Mouse (Mus musculus) heart, postnatal 0 days (tissue): Measurements from ENCODE around the gene 2310039H08Rik. TPM values are rescaled to one million over a fixed set of nuclear protein-coding genes. Genes with fewer than 3 reads are reported as not detected.
A peak's percentile ranks its signal among the peaks of the same experiment; 100 is the strongest.

Source experiments
- ATAC-seq: fragments of 200-750 bp; cut with Nextera tagmentation; 2 replicates; pipeline ENCODE4 v1.8.0; 2017; ENCODE audit warnings: low read depth, moderate number of reproducible peaks, moderate library complexity; ENCODE audit not compliant: insufficient read depth
- DNase-seq: peaks from one replicate; pipeline ENCODE4 v3.0.0-alpha.2; 2016; ENCODE audit warnings: low spot score
- H3K27ac ChIP-seq: fragments of 300-500 bp; sonication (generic); 2 replicates; pipeline ENCODE4 v1.5.1; 2014; ENCODE audit warnings: low read depth, mild to moderate bottlenecking
- H3K27me3 ChIP-seq: fragments of 300-500 bp; sonication (generic); 2 replicates; pipeline ENCODE4 v1.6.1; 2014; ENCODE audit warnings: low read length, mixed read lengths; ENCODE audit not compliant: control insufficient read depth, insufficient read depth
- H3K36me3 ChIP-seq: fragments of 300-500 bp; sonication (generic); replicated peaks from 2 replicates; pipeline ENCODE4 v1.6.1; 2014; ENCODE audit warnings: low read length, mixed read lengths; ENCODE audit not compliant: control insufficient read depth, insufficient read depth
- H3K4me1 ChIP-seq: fragments of 300-500 bp; sonication (generic); 2 replicates; pipeline ENCODE4 v1.6.1; 2014; ENCODE audit warnings: antibody characterized with exemption; ENCODE audit not compliant: control insufficient read depth, insufficient read depth
- H3K4me2 ChIP-seq: fragments of 300-500 bp; sonication (generic); 2 replicates; pipeline ENCODE4 v1.6.1; 2014; ENCODE audit warnings: low read depth, mild to moderate bottlenecking, low read length, moderate library complexity
- H3K4me3 ChIP-seq: fragments of 300-500 bp; sonication (generic); 2 replicates; pipeline ENCODE4 v1.5.1; 2014; ENCODE audit warnings: low read depth, low read length
- H3K9ac ChIP-seq: fragments of 300-500 bp; sonication (generic); replicated peaks from 2 replicates; pipeline ENCODE4 v1.6.1; 2014; ENCODE audit warnings: low read depth, low read length, mixed read lengths
- H3K9me3 ChIP-seq: fragments of 300-500 bp; sonication (generic); replicated peaks from 2 replicates; pipeline ENCODE4 v1.6.1; 2016; ENCODE audit warnings: low read length; ENCODE audit not compliant: control insufficient read depth
- CTCF ChIP-seq: IDR thresholded peaks from 2 replicates; pipeline ENCODE4 v1.5.1; 2016; ENCODE audit warnings: antibody characterized with exemption, control low read depth, low read depth
- EP300 ChIP-seq: IDR thresholded peaks from 2 replicates; pipeline ENCODE4 v1.6.1; 2016; ENCODE audit warnings: antibody characterized with exemption, low read depth
- WGBS: fragments of 180-500 bp; shearing (Covaris S2); extraction: QIAGEN DNeasy Blood & Tissue Kit; methylation state at CpG from one replicate; pipeline ENCODE4 v1.1.7; 2014; 5-methylcytosine and 5-hydroxymethylcytosine counted together
- polyA plus RNA-seq: library from polyadenylated mRNA; unstranded; fragments of >200 nt; fragmentation: Nextera tagmentation; extraction: Ambion mirVana; gene quantifications from 2 replicates; pipeline ENCODE4 v1.2.1, GENCODE M21; 2015
- total RNA-seq: library from RNA; depleted of rRNA; stranded (reverse); fragments of >200 nt; gene quantifications from 2 replicates; pipeline ENCODE4 v1.2.3, GENCODE M21; 2014; ENCODE audit warnings: low replicate concordance

The 2310039H08Rik gene
- total and polyA plus RNA-seq, 2 experiments from 2014 or later, result 74.9 to 75.6 TPM

DNA sequence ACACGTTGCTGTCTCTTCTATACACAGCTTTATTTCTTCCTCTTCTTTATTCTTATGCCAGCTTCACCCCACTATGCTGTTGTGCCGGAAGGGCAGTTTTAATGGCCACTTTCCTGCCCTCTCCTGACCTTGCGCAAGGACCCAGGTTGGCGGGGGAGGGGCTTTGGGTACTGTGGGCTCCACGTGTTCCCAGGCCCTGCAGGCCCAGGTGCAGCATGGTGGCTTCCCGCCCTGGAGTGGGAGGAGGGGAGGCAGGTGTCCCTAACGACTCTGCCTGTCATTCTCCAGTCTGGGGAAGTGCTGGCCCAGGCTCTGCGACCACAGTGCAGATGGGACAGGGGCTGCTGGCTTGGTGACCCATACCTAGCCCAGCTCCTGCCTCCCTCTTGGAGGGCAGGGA lies 4.6 kb upstream of the 2310039H08Rik start:
- no peak overlapping the region for H3K27ac ChIP-seq
- no peak overlapping the region for H3K9ac ChIP-seq
- no peaks in the 10 kb centered on the region for H3K4me1 ChIP-seq
- no peaks in the 10 kb centered on the region for H3K27me3 ChIP-seq
- 47% methylated on average over 8 of the region's 8 CpGs for whole genome bisulfite sequencing
- H3K4me2 ChIP-seq, result no peak overlapping the region
- DNase-seq (no peak), ATAC-seq (no peak)
- H3K36me3 ChIP-seq, result no peaks in the 10 kb centered on the region
- no peak overlapping the region for H3K4me3 ChIP-seq
- no peaks in the 10 kb centered on the region for H3K9me3 ChIP-seq
- TF ChIP-seq EP300, result no peak
- no peak for TF ChIP-seq CTCF

DNA sequence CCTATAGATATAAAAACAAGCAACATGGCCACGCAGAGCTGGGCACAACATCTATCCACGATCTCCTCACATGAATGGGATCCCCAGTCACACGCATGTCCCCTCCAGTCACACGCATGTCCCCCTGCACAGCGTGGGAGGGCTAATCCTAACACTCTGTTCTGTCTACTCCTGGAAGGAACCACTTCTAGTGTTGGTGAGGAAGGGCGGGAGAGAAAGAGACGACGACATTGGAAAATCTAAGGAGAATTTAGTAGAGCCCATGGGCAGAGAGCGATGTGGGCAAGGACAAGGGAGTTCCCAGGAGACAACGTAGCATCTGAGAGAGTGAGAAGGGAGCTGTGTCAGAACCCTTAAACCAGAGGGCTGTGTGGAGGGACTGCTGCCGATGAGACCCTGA lies 1.9 kb upstream of the 2310039H08Rik start:
- Histone ChIP-seq H3K27me3 (no peaks in the 10 kb centered on the region), H3K9ac (no peak overlapping the region), H3K27ac (no peak overlapping the region), H3K36me3 (peaks cover 12% of the 10 kb centered on the region), H3K4me3 (no peak overlapping the region), H3K4me1 (no peaks in the 10 kb centered on the region), H3K9me3 (no peaks in the 10 kb centered on the region), H3K4me2 (no peak overlapping the region)
- ATAC-seq, result no peak
- DNase-seq, result no peak
- WGBS, result 86% methylated on average over 11 of the region's 11 CpGs
- TF ChIP-seq CTCF, result no peak

DNA sequence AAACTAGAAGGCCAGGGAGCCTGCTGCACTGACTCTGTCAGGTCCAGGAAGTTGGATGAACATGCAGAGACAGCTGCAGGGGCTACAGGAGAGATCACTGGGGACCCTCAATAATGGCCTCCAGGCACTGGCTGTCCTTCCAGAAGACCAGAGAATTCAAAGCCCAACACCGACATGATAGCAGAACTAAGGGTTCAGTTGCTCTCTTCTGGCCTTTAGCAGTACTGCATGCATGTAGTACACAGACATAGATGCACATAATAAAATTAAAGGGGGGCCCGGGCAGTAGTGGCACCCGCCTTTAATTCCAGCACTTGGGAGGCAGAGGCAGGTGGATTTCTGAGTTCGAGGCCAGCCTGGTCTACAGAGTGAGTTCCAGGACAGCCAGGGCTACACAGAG lies 1.4 kb upstream of the 2310039H08Rik start:
- TF ChIP-seq EP300 (no peak), CTCF (peak; percentile 24)
- Histone ChIP-seq H3K4me1 (no peaks in the 10 kb centered on the region), H3K36me3 (peaks cover 17% of the 10 kb centered on the region), H3K27ac (no peak overlapping the region), H3K4me2 (no peak overlapping the region), H3K4me3 (no peak overlapping the region), H3K9me3 (no peaks in the 10 kb centered on the region), H3K27me3 (no peaks in the 10 kb centered on the region), H3K9ac (no peak overlapping the region)
- WGBS, result 86% methylated on average over 4 of the region's 4 CpGs
- DNase-seq, result no peak
- ATAC-seq, result no peak

DNA sequence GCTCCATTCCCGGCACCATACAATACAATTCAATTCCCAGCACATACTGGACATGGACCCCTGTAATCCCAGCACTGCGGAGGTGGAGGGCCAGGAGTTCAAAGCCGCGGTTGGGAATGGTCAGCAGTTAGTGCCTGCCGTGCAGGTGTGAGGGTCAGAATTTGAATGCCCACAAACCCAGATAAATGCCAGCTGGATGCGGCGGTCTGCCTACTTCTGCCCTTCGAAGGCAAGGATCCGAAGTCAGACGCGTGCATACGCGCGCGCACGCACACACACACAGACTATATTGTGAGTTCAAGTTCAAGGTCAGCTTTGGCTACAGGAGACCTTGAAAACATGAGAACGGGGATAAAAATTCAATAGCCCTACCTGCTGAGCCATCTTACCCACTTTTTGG lies 819 bp upstream of the 2310039H08Rik start:
- Histone ChIP-seq H3K27ac (peak overlapping the region; percentile 88; the same call in 1 of the 2 replicates), H3K27me3 (no peaks in the 10 kb centered on the region), H3K36me3 (peaks cover 23% of the 10 kb centered on the region), H3K4me1 (no peaks in the 10 kb centered on the region), H3K4me3 (peak overlapping the region; percentile 97; the same call in 1 of the 2 replicates), H3K9ac (no peak overlapping the region), H3K4me2 (peak overlapping the region; percentile 97), H3K9me3 (no peaks in the 10 kb centered on the region)
- no peak for TF ChIP-seq EP300
- 58% methylated on average over 17 of the region's 17 CpGs for WGBS
- ATAC-seq (no peak), DNase-seq (no peak)

DNA sequence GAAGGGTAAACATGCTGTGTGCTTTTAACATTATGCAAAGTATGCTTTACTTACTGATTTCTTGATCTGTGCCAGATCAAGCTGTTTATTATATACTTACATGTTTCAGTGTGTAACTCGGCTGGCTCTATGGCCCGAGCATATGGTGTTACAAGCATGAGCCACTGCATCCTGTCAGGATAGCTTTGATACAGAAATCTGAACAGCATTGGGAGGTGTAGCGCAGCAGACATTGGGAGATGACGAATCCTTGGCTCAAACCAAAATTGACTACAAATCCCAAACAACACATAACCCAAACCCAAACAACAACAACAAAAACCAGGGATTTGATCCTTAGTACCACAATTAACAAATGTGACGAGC lies 414 bp upstream of the 2310039H08Rik start:
- peak overlapping the region; percentile 97 for H3K4me2 ChIP-seq
- DNase-seq (no peak), ATAC-seq (peak; percentile 24; the same call in 1 of the 2 replicates)
- peak overlapping the region; percentile 97 for H3K4me3 ChIP-seq
- H3K9me3 ChIP-seq, result no peaks in the 10 kb centered on the region
- peak overlapping the region; percentile 77; the same call in 1 of the 2 replicates for H3K9ac ChIP-seq
- H3K27ac ChIP-seq, result peak overlapping the region; percentile 88
- peaks cover 26% of the 10 kb centered on the region for H3K36me3 ChIP-seq
- H3K27me3 ChIP-seq, result no peaks in the 10 kb centered on the region
- TF ChIP-seq CTCF (no peak), EP300 (peak; percentile 12; the same call in 1 of the 2 replicates)
- no peaks in the 10 kb centered on the region for H3K4me1 ChIP-seq
- WGBS, result 7% methylated on average over 5 of the region's 5 CpGs

DNA sequence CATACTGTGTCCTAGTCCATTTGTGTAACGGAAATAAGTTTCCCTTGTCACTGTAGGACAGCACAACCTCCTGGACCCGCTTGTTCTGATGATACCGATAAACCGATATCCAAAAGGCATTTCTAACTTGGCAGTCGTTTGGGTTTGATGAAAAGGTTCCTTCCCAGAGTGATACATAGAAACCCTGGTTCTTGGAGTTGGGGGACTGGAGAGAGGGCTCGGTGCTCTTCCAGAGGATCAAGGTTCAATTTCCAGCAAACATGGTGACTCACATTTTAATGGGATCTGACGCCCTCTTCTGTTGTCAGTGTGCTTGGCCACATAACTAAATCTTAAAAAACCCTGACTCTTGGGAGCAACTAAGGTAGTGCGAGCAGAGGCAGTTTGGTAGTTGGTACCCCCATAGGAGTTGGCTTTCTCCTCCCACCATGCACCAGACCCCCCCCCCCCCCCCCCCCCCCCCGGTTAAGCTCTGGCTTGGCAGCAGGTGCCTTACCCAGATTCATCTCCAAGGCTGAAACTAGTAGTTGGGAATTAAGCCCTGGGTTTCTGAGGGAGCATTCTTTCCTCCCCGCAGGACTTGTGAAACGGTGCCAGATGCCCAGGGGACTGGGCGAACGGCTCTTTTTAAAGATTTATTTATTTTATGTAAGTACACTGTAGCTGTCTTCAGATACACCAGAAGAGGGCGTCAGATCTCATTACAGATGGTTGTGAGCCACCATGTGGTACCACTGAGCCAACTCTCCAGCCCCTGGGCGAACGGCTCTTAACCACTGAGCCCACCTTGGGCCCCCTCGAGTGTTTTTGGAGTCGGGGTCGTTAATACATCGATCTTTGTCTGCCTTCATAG lies 1.1 kb downstream of the 2310039H08Rik start:
- Histone ChIP-seq H3K4me3 (peak overlapping the region; percentile 97), H3K9me3 (no peaks in the 10 kb centered on the region), H3K27ac (peak overlapping the region; percentile 88), H3K9ac (peak overlapping the region; percentile 77), H3K27me3 (no peaks in the 10 kb centered on the region), H3K4me2 (peak overlapping the region; percentile 97), H3K4me1 (no peaks in the 10 kb centered on the region), H3K36me3 (peaks cover 41% of the 10 kb centered on the region)
- ATAC-seq, result no peak
- DNase-seq, result no peak
- no peak for TF ChIP-seq EP300
- TF ChIP-seq CTCF, result no peak
- WGBS, result 12% methylated on average over 19 of the region's 20 CpGs
